Comparison of ENCODE assay signal across 10 mouse cellular contexts in the genomic region with DNA sequence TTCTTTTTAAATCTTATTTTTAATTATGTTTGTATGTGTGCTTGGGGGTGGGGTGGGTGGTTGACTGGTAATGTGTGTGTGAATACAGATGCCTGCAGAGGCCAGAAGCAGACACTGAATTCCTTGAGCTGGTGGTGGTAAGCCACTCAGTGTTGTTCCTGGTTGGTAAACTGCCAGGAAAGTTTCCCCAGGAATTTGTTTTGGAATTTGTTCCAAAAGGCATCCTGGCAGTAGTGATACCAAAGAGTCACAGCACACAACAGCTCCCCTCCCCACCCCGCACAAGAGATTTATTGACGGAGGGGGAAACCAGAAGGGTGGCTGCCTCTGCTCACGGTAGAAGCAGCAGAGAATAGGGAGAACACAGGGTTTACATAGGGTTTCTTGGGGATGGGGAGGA.
DNase-seq lines count a peak whose midpoint lies in the region; ATAC-seq and TF ChIP-seq lines count a peak whose summit lies in the region.
"Had no signal": no experiment of that assay in that cellular context is flagged by ENCODE, and none has a peak within 500 bp of the region (broad histone marks: within the 10 kb centered on the region; RNA-seq: fewer than 3 reads in every experiment).

No protein-coding gene starts in this region.

- H3K27me3 ChIP-seq in hindbrain, embryonic 13.5 days, result no peaks in the 10 kb centered on the region
- no peaks in the 10 kb centered on the region for H3K27me3 ChIP-seq in hindbrain, embryonic 11.5 days (ENCODE audit: control insufficient read depth, insufficient read depth, low read length)
- H3K27me3 ChIP-seq in lung, embryonic 16.5 days (ENCODE audit: control insufficient read depth, insufficient read depth, low read depth, low read length), result no peaks in the 10 kb centered on the region
- H3K27me3 ChIP-seq: midbrain, embryonic 13.5 days had no signal

- no peak overlapping the region for H3K9ac ChIP-seq in hindbrain, embryonic 13.5 days
- H3K9ac ChIP-seq in hindbrain, embryonic 11.5 days (ENCODE audit: low read depth, low read length), result no peak overlapping the region
- no peak overlapping the region for H3K9ac ChIP-seq in lung, embryonic 16.5 days (ENCODE audit: low read length)
- H3K9ac ChIP-seq: midbrain, embryonic 13.5 days had no signal

- intact Hi-C loops in heart, postnatal 25 days (cut with DNase I), result no loop called here
- intact Hi-C loops in left cerebral cortex, adult 2 months (cut with DNase I), result no loop called here

- 0 out of 2 replicates have a peak, but pooled peaks have one; percentile 41 for ATAC-seq in hindbrain, embryonic 13.5 days (ENCODE audit: low FRiP score)
- no peak for ATAC-seq in hindbrain, embryonic 11.5 days (ENCODE audit: low FRiP score)
- peak; percentile 76 for ATAC-seq in lung, embryonic 16.5 days (ENCODE audit: low read depth)
- ATAC-seq: midbrain, embryonic 13.5 days had no signal

- H3K4me3 ChIP-seq in hindbrain, embryonic 13.5 days, result no peak overlapping the region
- H3K4me3 ChIP-seq in hindbrain, embryonic 11.5 days (ENCODE audit: low read depth, low read length), result no peak overlapping the region
- no peak overlapping the region for H3K4me3 ChIP-seq in lung, embryonic 16.5 days (ENCODE audit: low read length)
- H3K4me3 ChIP-seq in left cerebral cortex, adult 2 months, result no peak overlapping the region
- H3K4me3 ChIP-seq: midbrain, embryonic 13.5 days had no signal

- no peak overlapping the region for H3K27ac ChIP-seq in hindbrain, embryonic 13.5 days
- H3K27ac ChIP-seq in hindbrain, embryonic 11.5 days (ENCODE audit: low read depth, low read length), result no peak overlapping the region
- no peak overlapping the region for H3K27ac ChIP-seq in lung, embryonic 16.5 days (ENCODE audit: low read length)
- no peak overlapping the region for H3K27ac ChIP-seq in left cerebral cortex, adult 2 months
- H3K27ac ChIP-seq: midbrain, embryonic 13.5 days had no signal

- no peak for DNase-seq in hindbrain, embryonic 11.5 days (ENCODE audit: low spot score)
- peak; percentile 37 for DNase-seq in brain, embryonic 14.5 days (ENCODE audit: low read depth)
- peak; percentile 5 for DNase-seq in heart, postnatal 25 days (ENCODE audit: low spot score)
- DNase-seq in layer of hippocampus, adult 18-20 months (ENCODE audit: low spot score in 2 of 2), result no peak
- no peak for DNase-seq in left cerebral cortex, adult 2 months (ENCODE audit: extremely low spot score in 1 of 2, low spot score in 2 of 2)
- no peak for DNase-seq in urinary bladder, postnatal 14 days (ENCODE audit: low spot score)
- DNase-seq: thymus, adult 18-20 months had no signal

- no peaks in the 10 kb centered on the region for H3K36me3 ChIP-seq in hindbrain, embryonic 13.5 days
- no peaks in the 10 kb centered on the region for H3K36me3 ChIP-seq in hindbrain, embryonic 11.5 days (ENCODE audit: control insufficient read depth, insufficient read depth, low read length)
- no peaks in the 10 kb centered on the region; the same call in 1 of the 2 replicates for H3K36me3 ChIP-seq in lung, embryonic 16.5 days (ENCODE audit: control insufficient read depth, insufficient read depth, low read length)
- H3K36me3 ChIP-seq: midbrain, embryonic 13.5 days had no signal

- no peak overlapping the region for H3K4me2 ChIP-seq in hindbrain, embryonic 13.5 days
- H3K4me2 ChIP-seq in hindbrain, embryonic 11.5 days (replicated peaks; ENCODE audit: low read depth, low read length), result no peak overlapping the region
- no peak overlapping the region for H3K4me2 ChIP-seq in lung, embryonic 16.5 days (ENCODE audit: low read depth, low read length)
- H3K4me2 ChIP-seq: midbrain, embryonic 13.5 days had no signal

- H3K4me1 ChIP-seq in hindbrain, embryonic 13.5 days (replicated peaks), result 0 out of 2 replicates have a peak, but pooled peaks cover 8% of the 10 kb centered on the region
- H3K4me1 ChIP-seq in hindbrain, embryonic 11.5 days (replicated peaks; ENCODE audit: control insufficient read depth, insufficient read depth, low read length), result no peaks in the 10 kb centered on the region
- H3K4me1 ChIP-seq in lung, embryonic 16.5 days (replicated peaks; ENCODE audit: control insufficient read depth, insufficient read depth, low read length), result no peaks in the 10 kb centered on the region
- H3K4me1 ChIP-seq: midbrain, embryonic 13.5 days had no signal

- no peak for TF ChIP-seq CTCF in brain, embryonic 14.5 days (IDR thresholded peaks at IDR 0.05; ENCODE audit: borderline replicate concordance, extremely low read depth, insufficient read depth, insufficient read length)
- no peak for TF ChIP-seq CTCF in left cerebral cortex, adult 2 months (IDR thresholded peaks at IDR 0.05)

- WGBS in hindbrain, embryonic 13.5 days, result 60% methylated on average over 3 of the region's 3 CpGs
- 81% methylated on average over 3 of the region's 3 CpGs for WGBS in hindbrain, embryonic 11.5 days
- 38% methylated on average over 3 of the region's 3 CpGs for WGBS in lung, embryonic 16.5 days

- no peak for TF ChIP-seq POLR2A in brain, embryonic 14.5 days (IDR thresholded peaks at IDR 0.05; ENCODE audit: borderline replicate concordance, extremely low read depth, insufficient read depth, insufficient read length, poor library complexity, severe bottlenecking)

- no peaks in the 10 kb centered on the region for H3K9me3 ChIP-seq in hindbrain, embryonic 13.5 days
- H3K9me3 ChIP-seq in hindbrain, embryonic 11.5 days (ENCODE audit: control insufficient read depth, low read length), result no peaks in the 10 kb centered on the region
- H3K9me3 ChIP-seq in lung, embryonic 16.5 days (ENCODE audit: control insufficient read depth, low read length), result no peaks in the 10 kb centered on the region
- H3K9me3 ChIP-seq: midbrain, embryonic 13.5 days had no signal

Comparison
In these comparisons a context has a peak if more than half of its experiments do, and no peak if none do; other contexts are left out.
1. DNase-seq: peak in brain, embryonic 14.5 days (single experiment) and heart, postnatal 25 days (single experiment); none in hindbrain, embryonic 11.5 days (single experiment), layer of hippocampus, adult 18-20 months (0 of 2), left cerebral cortex, adult 2 months (0 of 2) and urinary bladder, postnatal 14 days (single experiment).